Mouse (Mus musculus): ENCODE data around the gene Proser3. TPM values are rescaled to one million over a fixed set of nuclear protein-coding genes. Genes with fewer than 3 reads are reported as not detected.

Proser3 gene
- total RNA-seq (2021), result 10 to 100 TPM; 10.1 to 10.4 TPM
- long read RNA-seq, experiment 1, partial matches to known transcripts, result 1 of 7 reads
- long read RNA-seq, experiment 1, other reads (novel, unspliced or antisense), result 3 of 7 reads
- long read RNA-seq, experiment 2, partial matches to known transcripts, result 1 of 9 reads
- long read RNA-seq, experiment 2, other reads (novel, unspliced or antisense), result 4 of 9 reads

DNA sequence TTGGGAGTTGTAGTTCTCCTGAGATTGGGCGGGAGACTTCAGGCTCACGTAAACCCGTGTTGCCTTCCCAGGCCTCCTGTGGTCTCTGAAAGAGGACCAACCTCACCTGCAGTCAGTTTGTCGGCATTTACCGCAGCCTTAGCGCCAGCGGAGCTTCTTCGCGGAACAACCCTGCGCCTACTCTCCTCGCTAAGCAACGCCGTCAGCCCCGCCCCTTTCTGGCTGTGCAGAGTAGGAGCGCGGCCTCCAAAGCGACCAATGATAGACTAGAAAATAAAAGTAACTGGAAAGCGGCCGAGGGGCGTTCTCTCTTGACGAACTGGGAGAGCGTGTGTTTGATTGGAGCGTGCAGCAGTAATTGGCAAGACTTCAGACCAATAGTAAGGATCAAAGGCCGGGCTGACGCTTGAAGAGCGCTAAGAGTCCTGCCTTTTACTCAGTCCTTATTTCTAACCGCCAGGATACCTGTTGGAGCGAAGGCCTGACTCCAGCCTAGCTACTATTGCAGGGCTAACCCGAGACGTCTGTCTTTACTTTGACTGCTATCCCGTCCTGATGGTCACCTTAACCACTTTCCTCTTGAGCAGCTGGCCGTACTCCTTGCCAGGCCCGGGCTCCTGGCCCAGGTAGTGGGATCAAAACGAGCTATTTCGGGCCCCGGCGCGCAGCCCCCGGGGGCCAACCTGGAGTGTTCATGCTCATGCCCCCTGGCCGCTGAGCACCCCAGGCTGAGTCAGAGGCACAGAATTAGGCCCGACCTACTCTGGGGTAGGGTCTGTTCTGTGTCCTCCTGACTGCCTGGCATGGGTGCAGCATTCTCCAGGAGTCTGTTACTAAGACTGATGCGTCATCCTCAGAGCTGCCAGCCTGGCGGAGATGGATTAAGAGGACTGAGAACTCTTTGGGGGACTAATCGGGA is at the start of gene Proser3, which contains the start of gene Hspb6:
Proser3 (minus strand) TSS at position 198 of the 919 bp plus-strand sequence.
Hspb6 (plus strand) TSS at position 77 of the 919 bp plus-strand sequence.
- DNase-seq (ENCODE audit: low spot score in 2 of 2), result peak; percentile 91 to 98

DNA sequence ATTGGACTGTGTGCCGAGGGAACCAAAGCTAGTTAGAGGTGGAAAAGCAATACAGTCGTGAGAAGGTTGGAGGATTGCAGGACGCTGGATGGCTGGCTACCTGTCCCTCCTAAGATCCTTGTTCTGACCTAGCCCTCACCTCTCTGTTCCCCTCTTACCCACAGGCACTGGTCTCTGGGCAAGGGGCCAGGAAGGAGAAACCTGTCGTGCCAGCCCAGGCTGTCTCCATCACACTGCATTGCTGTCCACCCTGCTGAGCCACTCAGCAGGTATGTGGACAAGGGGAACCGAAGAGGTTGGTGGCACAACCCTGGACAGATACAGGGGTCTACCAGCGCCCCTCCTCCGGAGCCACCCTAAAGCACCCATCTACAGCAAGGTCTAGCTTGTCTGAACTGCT is 48.6 kb upstream of the Proser3 start:
- DNase-seq (ENCODE audit: low spot score in 2 of 2), result no peak

DNA sequence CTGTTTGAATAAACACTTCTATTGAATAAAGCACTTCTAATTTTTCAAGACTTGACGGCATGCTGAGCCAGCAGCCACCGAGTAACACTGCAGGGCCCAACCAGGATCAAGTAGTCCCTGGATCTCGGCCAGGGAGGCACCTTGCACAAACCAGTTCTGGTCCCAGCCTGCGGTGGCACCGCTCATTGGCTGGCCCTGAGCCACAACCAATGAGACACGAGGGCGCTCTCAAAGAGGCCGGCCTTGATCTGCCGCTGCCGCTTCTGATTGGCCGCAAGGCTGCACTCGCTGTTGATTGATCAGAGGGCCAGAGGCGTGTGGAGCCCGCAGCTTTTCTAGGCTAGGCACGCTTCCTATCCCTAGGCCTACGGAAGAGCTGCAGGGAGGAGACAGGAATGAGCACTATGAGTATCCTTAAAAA is 47.8 kb upstream of the Proser3 start:
- peak; percentile 47 to 77 for DNase-seq (ENCODE audit: low spot score in 2 of 2)

DNA sequence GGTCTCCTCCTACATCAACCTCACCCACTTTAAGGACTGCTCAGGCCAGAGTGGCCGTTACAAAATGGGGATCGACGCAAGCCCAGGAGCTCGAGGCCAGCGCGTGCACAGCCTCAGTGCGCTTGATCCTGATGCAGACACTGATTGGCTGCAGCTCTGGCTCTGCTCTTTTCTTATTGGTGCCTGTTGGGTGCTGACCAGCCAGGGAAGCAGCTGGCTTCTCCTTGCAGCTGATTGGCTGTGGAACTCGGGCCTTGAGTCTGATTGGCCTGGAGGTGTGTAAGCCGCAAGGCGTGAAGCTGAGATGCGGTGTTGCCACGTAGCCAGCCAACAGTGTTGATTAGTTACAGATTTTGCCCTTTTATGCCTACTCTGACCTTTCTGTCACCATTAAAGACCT is 46.7 kb upstream of the Proser3 start, which contains the start of gene Zbtb32:
Zbtb32 (minus strand) TSS at position 124 of the 400 bp plus-strand sequence.
- no peak for DNase-seq (ENCODE audit: low spot score in 2 of 2)

DNA sequence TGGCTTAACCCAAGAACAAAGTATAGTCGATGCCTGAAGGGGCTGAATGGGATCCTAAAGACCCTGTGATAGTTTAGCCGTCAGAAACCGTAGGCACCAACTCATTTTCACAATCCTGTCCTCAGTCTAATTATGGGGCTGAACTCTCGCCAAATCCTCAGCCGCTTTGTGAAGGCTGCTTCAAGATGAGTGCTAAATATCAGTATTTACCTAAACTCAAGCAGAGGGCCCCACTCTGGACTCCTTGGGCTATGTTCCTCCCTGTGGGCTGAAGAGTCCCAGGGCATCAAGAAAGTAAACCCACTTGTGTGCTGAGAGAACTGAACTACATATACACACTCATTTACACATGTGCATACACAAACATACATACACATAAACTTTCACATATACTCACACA is 44.7 kb upstream of the Proser3 start:
- no peak for DNase-seq (ENCODE audit: low spot score in 2 of 2)

DNA sequence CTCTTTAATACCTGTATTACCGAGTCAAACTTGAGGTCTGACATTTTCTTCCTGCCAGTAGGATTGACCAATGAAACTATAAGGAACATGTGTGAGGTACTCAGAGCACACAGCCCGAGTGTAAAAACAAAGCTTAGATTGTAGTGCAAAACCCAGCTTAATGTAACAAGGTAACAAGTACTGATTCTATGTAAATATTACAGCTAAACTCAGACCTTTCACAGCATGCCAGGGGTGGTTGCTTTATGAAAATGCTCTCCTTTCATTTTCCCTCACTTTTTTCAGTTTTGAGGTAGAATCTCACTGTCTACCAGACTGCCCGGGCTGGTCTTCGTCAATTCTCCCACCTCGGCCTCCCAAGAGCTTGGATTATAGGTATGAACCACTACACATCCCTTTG is 44.0 kb upstream of the Proser3 start:
- DNase-seq (ENCODE audit: low spot score in 2 of 2), result no peak

DNA sequence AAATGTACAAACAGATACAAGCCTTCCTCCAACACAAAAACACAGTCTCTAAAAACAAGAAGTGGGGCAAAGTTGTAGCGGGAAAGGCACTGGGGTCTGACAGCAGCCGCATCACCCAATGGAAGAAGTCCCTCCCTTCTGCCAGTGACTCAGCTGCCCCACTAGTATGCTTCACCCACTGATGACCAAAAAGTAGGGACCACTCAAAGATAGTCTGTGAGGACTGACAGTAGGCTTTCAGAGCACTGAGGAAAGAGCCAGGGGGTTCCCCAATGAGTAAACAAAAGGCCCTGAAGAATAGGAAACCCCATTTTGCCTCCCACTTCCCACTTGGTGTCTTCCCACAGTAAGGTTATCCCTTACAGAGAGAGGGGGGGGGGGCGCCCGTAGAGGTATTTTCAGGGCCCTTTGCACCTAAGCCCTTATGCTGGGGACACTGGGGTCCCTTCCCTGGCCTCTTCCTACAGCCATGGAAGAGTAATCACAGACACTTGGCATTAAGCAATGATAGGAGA is 42.5 kb upstream of the Proser3 start:
- DNase-seq (ENCODE audit: low spot score in 2 of 2), result no peak

DNA sequence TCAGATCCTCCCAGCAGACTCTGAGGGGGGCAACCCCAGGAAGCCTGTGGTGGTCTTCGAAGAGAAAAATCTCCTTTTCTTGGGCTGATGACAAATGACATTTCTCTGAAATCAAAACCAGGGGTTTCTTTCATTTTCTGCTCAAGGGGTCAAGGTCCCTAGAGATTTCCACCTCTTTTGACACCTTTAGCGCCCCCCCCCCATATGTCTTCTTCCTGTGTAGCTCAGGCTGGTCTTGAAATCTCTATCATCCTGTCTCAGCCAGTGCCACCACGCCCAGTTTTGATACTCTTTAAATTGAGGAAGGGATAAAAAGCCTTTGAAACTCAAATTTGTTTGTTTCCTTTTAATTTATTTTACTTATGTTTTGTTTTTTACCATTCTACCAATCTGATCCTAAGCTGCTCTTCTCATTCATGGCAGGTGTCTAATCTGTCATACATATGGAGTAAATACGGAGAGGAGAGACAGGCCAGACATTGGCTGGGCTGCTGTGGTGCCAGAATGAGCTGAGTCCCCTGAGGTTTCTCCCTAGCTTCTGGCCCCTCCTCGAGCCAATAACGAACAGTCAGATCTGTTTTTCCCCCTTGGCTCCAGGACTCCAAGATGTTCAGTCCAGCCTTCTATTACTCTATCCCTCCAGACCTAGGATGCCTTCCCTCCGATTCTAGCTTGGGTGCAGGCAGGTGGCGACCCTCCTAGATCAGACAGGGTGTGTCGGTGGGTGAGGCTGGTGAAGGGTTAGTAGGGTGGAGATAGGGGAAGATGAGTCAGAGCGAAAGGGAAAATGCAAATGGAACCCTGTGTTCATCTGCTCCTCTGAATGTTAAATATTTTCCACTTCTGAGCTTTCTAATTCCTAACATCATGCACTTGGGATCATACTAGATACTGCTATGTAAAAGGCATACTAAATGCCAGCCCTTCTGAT is 41.7 kb upstream of the Proser3 start:
- DNase-seq (ENCODE audit: low spot score in 2 of 2), result no peak

DNA sequence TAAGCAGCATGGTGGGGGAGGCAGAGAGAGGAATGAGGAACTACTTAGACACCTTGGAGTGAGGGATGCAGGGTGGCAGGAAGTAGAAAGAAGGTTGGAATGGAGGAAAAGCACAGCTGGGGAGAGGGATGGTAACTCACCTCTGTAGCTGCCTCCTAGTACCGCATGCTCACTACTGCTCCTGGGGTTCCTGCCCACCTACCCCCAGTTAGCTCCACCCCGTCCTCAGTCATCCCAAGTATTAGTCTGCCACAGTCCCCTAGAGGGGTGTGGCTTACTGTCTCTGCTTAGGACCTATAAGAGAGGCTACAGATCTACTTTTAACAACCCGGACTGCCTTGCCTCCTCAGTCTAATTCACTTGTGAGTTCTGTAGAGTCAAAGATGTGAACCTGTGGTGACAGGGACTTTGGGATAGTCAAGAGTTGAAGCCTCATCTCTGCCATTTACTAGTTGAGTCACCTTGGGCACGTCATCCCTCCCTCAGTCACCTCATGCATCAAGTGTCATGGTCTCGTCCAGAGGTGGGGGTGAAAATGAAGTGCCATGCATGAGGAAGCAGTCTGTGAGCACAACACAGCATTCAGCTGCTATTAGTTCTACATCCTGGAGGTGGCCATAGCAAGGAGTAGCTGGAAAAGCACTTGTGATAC is 40.8 kb upstream of the Proser3 start:
- DNase-seq (ENCODE audit: low spot score in 2 of 2), result no peak

DNA sequence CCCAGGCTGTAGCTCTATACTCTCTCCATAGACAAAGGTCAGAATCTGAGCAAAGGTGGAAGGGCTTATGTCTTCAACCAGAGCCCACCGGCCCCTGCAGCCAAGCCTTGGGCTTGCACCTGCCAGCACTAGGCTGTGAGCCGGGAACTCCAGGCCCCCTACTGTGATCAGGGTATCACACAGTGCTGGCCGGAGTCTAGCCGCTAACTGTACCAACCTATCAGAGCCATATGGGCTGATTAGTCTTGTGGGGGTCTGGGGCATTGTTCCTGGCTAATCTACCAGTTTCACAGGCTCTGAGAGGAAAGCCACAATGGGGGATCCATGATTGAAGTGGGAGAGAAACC is 39.5 kb upstream of the Proser3 start:
- DNase-seq (ENCODE audit: low spot score in 2 of 2), result no peak

DNA sequence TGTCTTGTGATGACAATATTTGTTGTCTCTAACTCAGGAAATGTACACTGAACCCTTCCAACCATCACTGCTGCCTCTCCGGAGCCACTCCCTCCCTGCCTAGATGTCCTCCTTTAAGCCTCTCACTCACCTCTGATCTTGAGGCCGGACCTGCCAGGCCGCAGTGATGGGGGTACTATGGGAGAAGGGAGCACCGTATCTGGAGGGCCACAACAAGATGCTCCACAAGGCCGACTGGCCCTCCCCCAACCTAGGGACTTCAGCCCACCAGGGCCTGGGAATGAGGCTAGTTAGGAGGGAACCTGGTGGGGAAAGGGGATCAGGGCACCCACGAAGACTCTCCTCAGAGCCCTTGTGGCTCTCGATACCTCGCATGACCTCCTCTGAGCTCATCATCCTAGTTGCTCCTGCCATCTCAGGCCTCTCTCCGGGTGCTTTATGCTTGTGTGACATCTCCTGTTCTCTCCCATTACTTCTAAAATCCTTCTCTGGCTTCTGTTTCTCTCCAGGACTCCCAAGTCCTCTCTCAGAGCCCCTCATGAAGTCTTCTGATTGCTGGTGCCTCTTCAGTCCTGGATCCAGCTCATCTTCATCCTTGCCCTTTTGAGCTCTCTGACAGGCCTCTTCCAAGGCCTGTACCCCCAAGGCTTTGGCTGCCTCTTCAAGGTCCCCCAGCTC is 39.0 kb upstream of the Proser3 start:
- no peak for DNase-seq (ENCODE audit: low spot score in 2 of 2)

DNA sequence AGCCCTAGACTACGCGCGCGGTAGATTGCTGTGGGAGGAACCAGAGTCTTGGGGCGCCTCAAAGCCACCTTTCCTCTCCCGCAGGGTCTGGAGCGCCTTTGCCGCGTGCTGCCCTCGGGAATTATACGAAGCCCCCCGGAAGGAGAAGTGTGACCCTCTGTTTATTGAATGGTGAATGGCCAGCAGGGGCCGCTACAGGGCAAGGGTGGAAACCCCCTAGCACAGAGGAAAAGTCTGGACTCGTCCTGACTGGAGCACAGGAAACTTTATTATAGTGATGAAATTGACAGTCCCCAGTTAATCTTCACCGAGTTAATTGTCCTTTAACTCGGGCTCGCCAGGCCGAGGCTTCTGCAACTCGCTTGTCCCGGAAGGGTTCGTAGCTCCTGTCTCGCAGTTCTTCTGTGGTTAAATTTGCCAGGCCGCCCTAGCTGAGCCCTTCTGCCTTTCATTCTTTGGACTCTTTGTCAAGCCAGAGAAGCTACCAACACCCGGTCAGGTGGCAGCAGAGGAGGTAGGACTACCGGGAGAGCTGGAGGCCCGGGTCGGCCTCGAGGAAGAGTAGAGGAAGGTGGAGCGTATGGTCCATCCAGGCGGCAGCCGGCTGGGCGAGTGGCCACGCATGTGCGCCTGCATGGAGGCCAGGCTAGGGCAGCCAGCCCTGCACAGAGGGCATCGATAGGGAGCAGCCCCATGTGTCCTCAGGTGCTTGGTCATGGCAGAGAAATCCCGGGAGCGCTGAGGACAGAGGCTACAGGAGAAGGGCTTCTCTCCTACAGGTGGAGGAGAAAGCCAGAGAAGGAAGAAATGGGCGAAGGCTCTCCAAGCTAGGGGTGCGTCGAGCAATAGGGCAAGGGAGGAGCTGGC is 37.6 kb upstream of the Proser3 start:
- peak; percentile 68 to 87 for DNase-seq (ENCODE audit: low spot score in 2 of 2)

DNA sequence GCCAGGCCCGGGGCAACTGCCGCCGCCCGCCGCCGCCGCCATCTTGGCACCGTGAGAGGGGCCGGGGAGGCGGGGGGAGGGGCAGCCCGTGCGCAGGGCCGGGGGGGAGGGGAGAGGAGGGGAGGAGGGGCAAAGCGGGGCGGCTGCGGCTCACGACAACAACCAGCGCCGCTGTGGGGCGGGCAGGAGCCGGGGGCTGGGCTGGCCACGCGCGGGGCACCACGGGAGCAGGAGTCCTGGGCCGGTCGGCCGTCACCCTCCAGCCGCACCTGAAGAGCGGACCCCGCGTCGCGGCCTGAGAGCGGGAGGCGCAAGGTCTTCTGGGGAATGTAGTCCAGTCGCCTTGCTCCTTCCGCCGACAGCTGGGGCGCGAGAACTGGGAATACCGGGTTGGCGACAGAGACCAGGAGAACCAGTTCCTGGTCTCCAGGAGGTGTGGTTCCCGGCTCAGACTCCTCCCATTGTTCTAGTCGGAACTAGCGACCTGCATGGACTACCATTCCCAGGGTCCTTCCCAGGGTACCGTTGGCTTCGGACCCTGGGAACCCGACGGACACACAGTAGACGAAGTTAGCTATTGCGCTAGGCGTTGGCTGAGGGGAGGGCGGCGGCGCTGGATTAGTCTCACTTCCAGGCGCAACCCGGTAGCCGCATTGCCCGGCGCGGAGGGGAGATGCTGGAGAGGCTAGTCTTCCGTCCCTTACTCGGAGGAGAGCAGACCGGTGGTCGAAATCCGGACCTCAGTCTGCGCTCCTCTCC is 36.8 kb upstream of the Proser3 start, which contains the start of gene Kmt2b:
Kmt2b (minus strand) TSS at position 51 of the 759 bp plus-strand sequence.
- DNase-seq (ENCODE audit: low spot score in 2 of 2), result peak; percentile 92 to 96

DNA sequence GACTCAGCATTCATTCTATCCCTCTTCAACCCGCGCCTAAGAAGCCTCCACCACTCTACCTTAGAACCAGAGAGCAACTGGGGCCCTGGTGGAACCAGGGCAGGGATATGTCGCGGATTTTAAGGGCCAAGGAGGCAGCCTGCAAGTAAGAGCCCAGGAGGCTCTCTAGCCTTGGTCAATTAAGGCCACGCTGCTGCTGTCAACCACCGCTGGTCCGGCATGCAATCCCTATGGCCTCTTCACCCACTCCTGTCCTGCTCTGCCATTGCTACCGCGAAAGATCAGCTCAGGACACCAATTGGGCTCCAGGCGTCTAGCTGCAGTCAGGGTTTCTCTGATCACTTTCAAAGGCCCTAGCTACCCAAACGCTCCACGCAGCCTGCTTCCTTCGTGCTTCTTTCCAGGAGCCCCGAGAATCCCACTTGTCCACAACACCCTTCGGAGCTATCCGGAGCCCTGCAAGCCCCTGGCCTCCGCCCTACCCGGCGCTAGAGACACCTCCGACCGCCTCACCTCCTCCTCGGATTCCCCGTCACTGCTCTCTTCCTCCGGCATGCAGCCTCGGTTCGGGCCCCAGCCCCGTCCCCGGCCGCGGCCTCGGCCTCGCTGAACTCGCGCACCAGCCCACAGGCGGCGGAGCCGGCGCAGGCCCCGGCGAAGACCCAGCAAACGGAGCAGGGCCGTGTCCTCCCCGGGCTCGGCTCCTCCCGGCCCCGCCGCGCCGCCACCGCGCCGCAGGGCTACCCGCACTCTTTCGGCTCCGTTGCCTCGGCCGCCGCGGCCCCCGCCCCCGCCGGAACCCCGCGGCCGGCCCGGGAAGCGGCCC is 36.0 kb upstream of the Proser3 start:
- peak in 1 of 2 experiments; percentile 61 for DNase-seq (ENCODE audit: low spot score in 2 of 2)

DNA sequence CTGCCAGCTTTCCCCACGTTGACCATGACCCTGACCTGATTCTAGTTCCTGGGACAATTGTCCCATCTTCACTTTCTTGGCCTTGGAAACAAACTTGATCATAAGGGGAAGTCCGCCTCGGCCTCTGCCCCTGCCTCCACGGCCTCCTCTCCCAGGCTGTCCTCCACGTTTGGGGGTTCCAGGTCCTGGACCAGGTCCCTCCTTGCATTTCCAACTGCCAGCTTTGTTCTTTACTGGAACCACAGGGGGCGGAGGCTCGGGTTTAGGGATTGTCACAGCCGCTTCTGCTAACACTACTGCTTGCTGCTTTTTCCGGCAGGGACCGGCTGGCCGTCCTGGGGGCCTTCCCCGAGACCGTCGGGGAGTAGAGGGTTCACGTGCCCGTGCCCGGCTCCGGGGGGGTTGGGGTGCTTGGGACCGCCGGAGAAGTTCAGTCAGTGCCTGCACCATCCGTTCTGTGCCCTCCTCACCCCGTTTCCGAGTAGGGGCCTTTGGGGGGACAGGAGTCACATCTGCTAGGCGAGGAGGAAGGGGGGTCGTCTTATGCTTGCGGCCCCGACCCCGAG is 34.4 kb upstream of the Proser3 start:
- DNase-seq (ENCODE audit: low spot score in 2 of 2), result no peak

DNA sequence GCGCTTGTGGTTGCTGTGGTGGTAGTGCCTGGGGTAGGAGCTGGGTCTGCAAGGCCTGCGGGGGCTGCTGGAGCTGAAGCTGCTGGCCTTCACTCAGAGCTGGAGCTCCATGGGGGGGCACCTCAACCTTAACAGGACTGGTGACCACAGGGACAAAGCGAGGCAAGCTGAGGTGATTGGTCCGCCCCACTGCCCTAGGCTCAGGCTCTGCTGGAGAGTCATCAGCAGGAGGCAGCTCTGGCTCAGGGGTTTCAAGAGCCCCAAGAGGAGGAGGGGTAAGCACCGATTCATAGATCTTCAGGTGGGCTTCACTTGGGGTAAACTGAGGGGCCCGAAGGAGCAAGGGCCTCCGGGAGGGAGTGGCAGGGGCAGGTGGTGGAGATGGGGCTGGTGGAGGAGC is 33.1 kb upstream of the Proser3 start:
- no peak for DNase-seq (ENCODE audit: low spot score in 2 of 2)

DNA sequence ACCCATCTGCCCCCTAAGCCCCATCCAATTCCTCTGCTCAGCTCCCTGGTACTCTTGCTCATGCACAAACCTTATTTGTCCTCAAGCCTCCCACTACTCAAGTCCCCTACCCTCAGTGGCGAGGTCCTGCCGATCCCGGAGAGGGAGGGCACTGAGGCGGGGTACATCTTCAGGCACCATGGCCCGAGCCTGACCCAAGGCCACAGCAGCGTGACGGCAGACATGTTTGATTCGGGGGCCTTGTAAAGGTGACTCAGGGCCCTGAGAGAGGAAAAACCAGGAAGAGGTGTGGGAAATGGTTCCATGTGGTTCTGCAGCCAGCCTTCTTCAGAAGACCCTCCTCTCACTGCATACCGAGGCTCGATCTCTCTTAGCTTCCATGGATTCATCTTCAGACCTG is 32.2 kb upstream of the Proser3 start:
- no peak for DNase-seq (ENCODE audit: low spot score in 2 of 2)
